Mouse (Mus musculus) hindbrain, embryonic 11.5 days (tissue): ENCODE results near the gene Rpgrip1l. TPM values are rescaled to one million over a fixed set of nuclear protein-coding genes. Genes with fewer than 3 reads are reported as not detected.

Experiments used
- ATAC-seq: fragments of 200-750 bp; cut with Nextera tagmentation; 2 replicates; pipeline ENCODE4 v1.8.0; 2017; ENCODE audit warnings: mild to moderate bottlenecking, moderate TSS enrichment, moderate library complexity; ENCODE audit not compliant: low FRiP score
- DNase-seq: peaks from one replicate; pipeline ENCODE4 v3.0.0-alpha.2; 2015; ENCODE audit warnings: low spot score
- H3K27ac ChIP-seq: fragments of 300-500 bp; sonication (generic); 2 replicates; pipeline ENCODE4 v1.5.1; 2014; ENCODE audit warnings: mild to moderate bottlenecking, low read depth, low read length
- H3K27me3 ChIP-seq: fragments of 300-500 bp; sonication (generic); 2 replicates; pipeline ENCODE4 v1.6.1; 2014; ENCODE audit warnings: mild to moderate bottlenecking, low read length, moderate library complexity, mixed read lengths; ENCODE audit not compliant: control insufficient read depth, insufficient read depth
- H3K36me3 ChIP-seq: fragments of 300-500 bp; sonication (generic); 2 replicates; pipeline ENCODE4 v1.6.1; 2014; ENCODE audit warnings: mild to moderate bottlenecking, low read length, moderate library complexity, mixed read lengths; ENCODE audit not compliant: control insufficient read depth, insufficient read depth
- H3K4me1 ChIP-seq: fragments of 300-500 bp; sonication (generic); replicated peaks from 2 replicates; pipeline ENCODE4 v1.6.1; 2014; ENCODE audit warnings: low read length, mixed read lengths; ENCODE audit not compliant: control insufficient read depth, insufficient read depth
- H3K4me2 ChIP-seq: fragments of 300-500 bp; sonication (generic); replicated peaks from 2 replicates; pipeline ENCODE4 v1.6.1; 2014; ENCODE audit warnings: mild to moderate bottlenecking, low read depth, low read length
- H3K4me3 ChIP-seq: fragments of 300-500 bp; sonication (generic); 2 replicates; pipeline ENCODE4 v1.5.1; 2014; ENCODE audit warnings: low read depth, low read length
- H3K9ac ChIP-seq: fragments of 300-500 bp; sonication (generic); 2 replicates; pipeline ENCODE4 v1.6.1; 2014; ENCODE audit warnings: low read depth, low read length
- H3K9me3 ChIP-seq: fragments of 300-500 bp; sonication (generic); 2 replicates; pipeline ENCODE4 v1.6.1; 2016; ENCODE audit warnings: low read length; ENCODE audit not compliant: control insufficient read depth
- WGBS: fragments of 180-500 bp; shearing (Covaris S2); extraction: QIAGEN DNeasy Blood & Tissue Kit; methylation state at CpG from one replicate; pipeline ENCODE4 v1.1.7; 2014; 5-methylcytosine and 5-hydroxymethylcytosine counted together
- polyA plus RNA-seq: library from polyadenylated mRNA; unstranded; fragments of >200 nt; fragmentation: Nextera tagmentation; extraction: Ambion mirVana; gene quantifications from 2 replicates; pipeline ENCODE4 v1.2.1, GENCODE M21; 2014

Gene Rpgrip1l
- polyA plus RNA-seq, 1 experiment from 2014 or later: 19.4 TPM

DNA sequence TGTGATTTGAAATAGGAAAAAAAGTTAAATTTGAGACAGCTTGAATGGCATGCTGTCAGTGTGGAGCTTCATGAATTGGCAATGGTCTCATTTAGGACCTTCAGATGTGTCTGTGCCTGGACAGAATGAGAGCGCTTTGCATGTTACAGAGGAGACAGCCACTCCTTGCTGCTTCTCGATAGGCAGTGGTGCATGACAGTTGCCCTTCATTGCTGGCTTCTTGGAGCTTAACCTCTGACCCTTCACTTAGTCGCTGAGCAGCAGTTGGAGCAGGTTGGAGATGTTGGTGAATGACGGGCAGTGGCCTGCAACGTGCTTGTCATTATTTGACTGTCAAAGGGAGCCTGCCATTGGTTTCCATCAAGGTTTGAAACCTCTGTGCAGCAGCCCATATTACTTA, 29.1 kb upstream of the Rpgrip1l start:
- H3K27me3 ChIP-seq: no peaks in the 10 kb centered on the region
- no peak for ATAC-seq
- H3K9ac ChIP-seq: no peak overlapping the region
- no peaks in the 10 kb centered on the region; the same call in 1 of the 2 replicates for H3K4me1 ChIP-seq
- no peaks in the 10 kb centered on the region for H3K9me3 ChIP-seq
- 27% methylated on average over 5 of the region's 5 CpGs for WGBS
- H3K27ac ChIP-seq: no peak overlapping the region
- H3K36me3 ChIP-seq: no peaks in the 10 kb centered on the region
- no peak for DNase-seq
- no peak overlapping the region for H3K4me3 ChIP-seq
- H3K4me2 ChIP-seq: no peak overlapping the region

DNA sequence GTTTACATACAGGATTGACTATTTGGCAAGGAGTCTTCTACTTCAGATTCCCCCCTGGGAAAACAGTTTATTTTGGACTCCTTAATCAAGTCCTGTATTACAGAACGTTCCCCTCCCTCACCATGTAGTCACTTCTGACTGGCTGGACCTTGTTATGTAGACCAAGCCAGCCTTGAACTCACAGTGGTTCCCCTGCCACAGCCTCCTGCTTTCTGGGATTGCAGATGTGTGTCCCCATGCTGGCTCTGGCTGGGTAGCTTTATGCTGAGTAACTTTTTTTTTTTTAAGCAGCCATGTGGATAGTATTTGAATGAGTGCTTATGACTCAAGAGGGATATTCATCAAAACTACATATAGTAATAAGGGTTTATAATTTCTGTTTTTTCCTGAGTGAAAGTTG, 27.7 kb upstream of the Rpgrip1l start:
- Histone ChIP-seq H3K27me3 (no peaks in the 10 kb centered on the region), H3K4me2 (no peak overlapping the region), H3K4me3 (no peak overlapping the region), H3K9ac (no peak overlapping the region), H3K4me1 (no peaks in the 10 kb centered on the region; the same call in 1 of the 2 replicates), H3K27ac (no peak overlapping the region), H3K36me3 (no peaks in the 10 kb centered on the region), H3K9me3 (no peaks in the 10 kb centered on the region)
- ATAC-seq (no peak), DNase-seq (no peak)
- WGBS: 87% methylated on average over 1 of the region's 1 CpGs

DNA sequence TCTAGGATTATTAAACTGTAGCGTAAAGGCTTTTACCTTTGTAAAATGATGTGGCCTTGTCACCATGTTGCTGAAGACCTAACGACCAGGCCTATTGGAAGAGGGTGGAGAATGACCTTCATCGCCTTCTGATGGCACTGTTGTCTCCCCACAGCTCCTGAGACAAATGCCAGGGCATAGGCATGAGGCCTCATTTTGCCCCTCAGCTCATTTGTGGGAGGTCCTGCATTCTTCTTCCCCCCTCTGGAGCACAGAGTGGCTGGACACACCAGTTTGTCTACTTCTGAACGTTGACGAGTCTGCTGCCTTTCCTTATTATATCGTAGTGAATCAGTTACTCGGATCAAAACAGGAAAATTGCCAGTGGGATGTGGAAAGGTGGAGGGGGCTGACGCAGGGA, 26.6 kb upstream of the Rpgrip1l start:
- 87% methylated on average over 8 of the region's 8 CpGs for WGBS
- no peak for ATAC-seq
- no peak overlapping the region for H3K4me2 ChIP-seq
- no peaks in the 10 kb centered on the region for H3K27me3 ChIP-seq
- no peak overlapping the region for H3K4me3 ChIP-seq
- no peaks in the 10 kb centered on the region; the same call in 1 of the 2 replicates for H3K4me1 ChIP-seq
- H3K36me3 ChIP-seq: no peaks in the 10 kb centered on the region
- peak overlapping the region; percentile 51; the same call in 1 of the 2 replicates for H3K27ac ChIP-seq
- H3K9me3 ChIP-seq: no peaks in the 10 kb centered on the region
- no peak overlapping the region for H3K9ac ChIP-seq
- DNase-seq: no peak

DNA sequence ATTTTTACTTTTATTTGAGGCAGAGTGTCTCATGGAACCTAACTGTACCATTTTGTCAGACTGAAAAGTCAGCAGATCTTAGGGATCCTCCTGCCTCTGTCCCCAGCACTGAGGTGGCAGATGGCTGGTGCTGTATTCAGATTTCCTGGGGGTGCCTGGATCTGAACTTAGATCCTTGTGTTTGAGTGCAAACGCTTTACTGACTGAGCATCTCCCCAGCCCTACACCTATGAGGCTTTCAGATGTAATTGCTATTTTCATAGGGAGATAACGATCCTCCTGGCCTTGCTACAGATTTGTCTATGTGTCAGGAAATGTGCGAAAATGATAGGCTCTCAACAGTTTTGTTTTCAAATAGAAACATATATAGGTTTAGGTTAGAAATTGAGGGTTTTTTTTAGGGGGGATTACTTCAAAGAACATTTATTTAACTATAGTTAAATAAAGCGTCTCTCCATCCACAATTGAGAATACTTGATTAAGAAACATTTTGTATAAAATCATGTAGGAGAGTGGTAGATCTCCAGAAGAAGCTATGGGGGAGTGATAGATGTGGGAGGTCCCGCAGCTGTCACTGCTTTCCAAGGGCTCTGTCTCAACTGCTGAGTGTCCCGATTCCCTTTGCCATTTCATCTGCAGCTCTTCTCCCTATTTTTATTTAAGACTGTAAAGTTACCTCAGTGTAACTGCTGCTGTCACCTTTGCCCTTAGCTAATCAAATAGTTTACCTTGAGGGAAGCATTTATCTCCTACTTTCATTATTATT, 25.5 kb upstream of the Rpgrip1l start:
- WGBS: 89% methylated on average over 6 of the region's 6 CpGs
- no peaks in the 10 kb centered on the region for H3K27me3 ChIP-seq
- ATAC-seq (no peak), DNase-seq (no peak)
- no peak overlapping the region for H3K9ac ChIP-seq
- H3K4me1 ChIP-seq: no peaks in the 10 kb centered on the region; the same call in 1 of the 2 replicates
- no peaks in the 10 kb centered on the region for H3K9me3 ChIP-seq
- H3K27ac ChIP-seq: no peak overlapping the region
- no peak overlapping the region for H3K4me3 ChIP-seq
- no peak overlapping the region for H3K4me2 ChIP-seq
- no peaks in the 10 kb centered on the region for H3K36me3 ChIP-seq

GRCm38 (mm10) chr8:91329461-91329850, 16.4 kb upstream of the Rpgrip1l start:
- ATAC-seq: no peak
- no peaks in the 10 kb centered on the region for H3K9me3 ChIP-seq
- H3K9ac ChIP-seq: no peak overlapping the region
- H3K4me3 ChIP-seq: no peak overlapping the region
- WGBS: 38% methylated on average over 6 of the region's 6 CpGs
- H3K4me1 ChIP-seq: peaks cover 16% of the 10 kb centered on the region; the same call in 1 of the 2 replicates
- no peaks in the 10 kb centered on the region for H3K36me3 ChIP-seq
- H3K27ac ChIP-seq: peak overlapping the region; percentile 82
- H3K4me2 ChIP-seq: no peak overlapping the region
- no peak for DNase-seq
- H3K27me3 ChIP-seq: no peaks in the 10 kb centered on the region

- Histone ChIP-seq H3K4me3 (no peak overlapping the region), H3K9ac (no peak overlapping the region), H3K27ac (peak overlapping the region; percentile 82), H3K9me3 (no peaks in the 10 kb centered on the region), H3K4me1 (peaks cover 16% of the 10 kb centered on the region; the same call in 1 of the 2 replicates), H3K4me2 (no peak overlapping the region), H3K27me3 (no peaks in the 10 kb centered on the region), H3K36me3 (no peaks in the 10 kb centered on the region)
- no peak for ATAC-seq
- no peak for DNase-seq
- WGBS: 73% methylated on average over 9 of the region's 9 CpGs
These were observed 16.0 kb upstream of the Rpgrip1l start for GRCm38 (mm10) chr8:91329056-91329455.

DNA sequence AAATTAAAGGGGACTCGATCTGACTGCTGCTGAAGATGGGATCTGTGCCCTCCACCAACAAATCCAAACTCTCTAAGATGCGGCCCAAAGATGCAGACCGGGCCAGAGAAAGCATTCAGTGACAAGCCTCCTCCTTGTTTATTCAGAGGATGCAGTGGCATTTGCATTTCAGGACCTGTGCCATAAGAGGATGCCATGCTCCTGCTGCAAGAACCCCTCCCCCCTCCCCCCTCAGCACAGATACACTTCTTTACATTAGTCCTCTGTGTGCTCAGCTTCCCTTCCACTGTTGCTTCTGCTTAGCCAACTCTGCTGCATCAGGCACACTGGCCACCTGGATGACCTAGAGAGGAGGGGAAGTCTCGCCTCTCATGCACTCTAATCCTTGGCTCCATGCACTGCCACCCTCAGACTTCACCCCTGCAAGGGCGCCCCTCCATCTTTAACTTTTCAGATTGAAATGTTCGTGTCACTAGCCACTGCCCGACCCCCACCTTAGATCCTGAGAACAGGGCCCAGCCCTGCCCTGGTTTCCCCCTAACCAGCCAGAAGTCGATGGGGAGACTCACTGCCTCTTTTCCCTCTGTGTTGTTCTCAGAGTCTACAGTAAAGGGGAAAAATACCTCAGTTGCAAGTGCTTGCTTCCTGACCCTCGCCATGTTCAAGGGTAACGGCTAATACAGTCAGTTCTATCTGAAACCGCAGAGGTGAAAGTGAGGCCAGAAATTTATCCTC, 14.6 kb upstream of the Rpgrip1l start:
- WGBS: 83% methylated on average over 11 of the region's 11 CpGs
- Histone ChIP-seq H3K27ac (no peak overlapping the region), H3K4me3 (no peak overlapping the region), H3K4me2 (no peak overlapping the region), H3K4me1 (peaks cover 16% of the 10 kb centered on the region; the same call in 1 of the 2 replicates), H3K36me3 (no peaks in the 10 kb centered on the region), H3K9ac (no peak overlapping the region), H3K9me3 (no peaks in the 10 kb centered on the region), H3K27me3 (no peaks in the 10 kb centered on the region)
- DNase-seq: no peak
- ATAC-seq: no peak

DNA sequence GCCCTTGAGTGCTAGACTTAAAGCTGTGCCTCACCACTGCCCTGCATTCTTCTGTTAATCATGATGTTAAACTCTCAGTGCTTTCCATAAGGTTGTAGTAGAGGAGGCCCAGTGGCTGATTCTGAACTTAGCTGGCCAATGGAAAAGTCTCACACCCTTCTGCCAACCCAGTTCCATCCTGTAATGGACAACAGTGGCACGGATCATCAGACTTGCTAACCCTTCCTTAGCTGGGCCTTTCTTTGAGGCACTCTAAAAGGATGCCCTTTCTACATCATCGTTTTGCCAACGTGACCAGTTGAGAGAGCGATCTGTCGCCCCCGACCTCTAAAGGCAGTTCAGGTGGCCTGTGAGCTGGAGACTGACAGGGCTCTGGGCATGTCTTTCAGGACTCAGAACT, 13.9 kb upstream of the Rpgrip1l start:
- H3K9ac ChIP-seq: no peak overlapping the region
- no peak overlapping the region for H3K4me2 ChIP-seq
- no peak overlapping the region for H3K4me3 ChIP-seq
- no peak overlapping the region for H3K27ac ChIP-seq
- H3K4me1 ChIP-seq: peaks cover 15% of the 10 kb centered on the region; the same call in 1 of the 2 replicates
- H3K27me3 ChIP-seq: no peaks in the 10 kb centered on the region
- DNase-seq (no peak), ATAC-seq (no peak)
- no peaks in the 10 kb centered on the region for H3K9me3 ChIP-seq
- WGBS: 88% methylated on average over 6 of the region's 6 CpGs
- no peaks in the 10 kb centered on the region for H3K36me3 ChIP-seq
